Mouse (Mus musculus): ENCODE measurements around the gene 4833423E24Rik.

DNA sequence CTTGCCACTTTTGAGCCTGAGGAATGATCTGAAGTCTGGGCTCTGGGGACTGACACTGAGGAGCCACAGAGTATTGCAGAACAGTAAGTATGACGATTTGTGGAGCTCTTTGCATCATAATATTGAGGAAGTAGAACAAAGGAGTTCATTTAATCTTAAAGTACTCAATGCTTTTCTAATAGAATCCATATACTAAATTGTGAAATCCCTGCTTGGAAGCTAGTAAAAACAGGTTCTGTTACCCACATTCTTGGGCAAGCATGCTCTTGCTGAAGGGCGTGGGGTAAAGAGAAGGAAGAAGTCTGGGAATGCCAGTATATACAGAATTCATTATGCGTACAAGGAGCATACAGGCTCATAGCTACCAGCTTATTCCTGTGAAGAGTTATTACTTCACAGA is 8.4 kb downstream of the 4833423E24Rik start:
- TF ChIP-seq POLR2A (IDR thresholded peaks at IDR 0.05; ENCODE audit: low read depth, low read length), result no peak
- TF ChIP-seq CTCF (IDR thresholded peaks at IDR 0.05; ENCODE audit: extremely low read depth, insufficient read length, insufficient replicate concordance, low read depth, low read length), result no peak

Data from small intestine, adult 2 months (tissue).